Mouse (Mus musculus) neural tube, embryonic 13.5 days (tissue): ENCODE data around the gene Cyth3. TPM values are rescaled to one million over a fixed set of nuclear protein-coding genes. Genes with fewer than 3 reads are reported as not detected.

Experiments
- ATAC-seq: fragments of 200-750 bp; cut with Nextera tagmentation; 2 replicates; pipeline ENCODE4 v1.8.0; 2017; ENCODE audit warnings: low read depth, mild to moderate bottlenecking, moderate TSS enrichment, moderate library complexity
- H3K27ac ChIP-seq: fragments of 300-500 bp; sonication (generic); replicated peaks from 2 replicates; pipeline ENCODE4 v1.5.1; 2015; ENCODE audit warnings: moderate library complexity, mild to moderate bottlenecking, inconsistent platforms
- H3K27me3 ChIP-seq: fragments of 300-500 bp; sonication (generic); 2 replicates; pipeline ENCODE4 v1.6.1; 2015; ENCODE audit warnings: mild to moderate bottlenecking, inconsistent platforms
- H3K36me3 ChIP-seq: fragments of 300-500 bp; sonication (generic); 2 replicates; pipeline ENCODE4 v1.6.1; 2015; ENCODE audit warnings: mild to moderate bottlenecking, inconsistent platforms
- H3K4me1 ChIP-seq: fragments of 300-500 bp; sonication (generic); replicated peaks from 2 replicates; pipeline ENCODE4 v1.6.1; 2015; ENCODE audit warnings: inconsistent platforms
- H3K4me2 ChIP-seq: fragments of 300-500 bp; sonication (generic); 2 replicates; pipeline ENCODE4 v1.6.1; 2015; ENCODE audit warnings: inconsistent platforms, mild to moderate bottlenecking, moderate library complexity
- H3K4me3 ChIP-seq: fragments of 300-500 bp; sonication (generic); 2 replicates; pipeline ENCODE4 v1.5.1; 2015; ENCODE audit warnings: mild to moderate bottlenecking, inconsistent platforms
- H3K9ac ChIP-seq: fragments of 300-500 bp; sonication (generic); 2 replicates; pipeline ENCODE4 v1.6.1; 2015; ENCODE audit warnings: moderate library complexity, mild to moderate bottlenecking, inconsistent platforms
- H3K9me3 ChIP-seq: fragments of 300-500 bp; sonication (generic); 2 replicates; pipeline ENCODE4 v1.6.1; 2016; ENCODE audit warnings: inconsistent platforms
- WGBS: fragments of 180-500 bp; shearing (Covaris S2); methylation state at CpG from one replicate; pipeline ENCODE4 v1.1.7; 2015; 5-methylcytosine and 5-hydroxymethylcytosine counted together
- polyA plus RNA-seq: library from polyadenylated mRNA; unstranded; fragments of >200 nt; fragmentation: Nextera tagmentation; extraction: Ambion mirVana; gene quantifications from 2 replicates; pipeline ENCODE4 v1.2.1, GENCODE M21; 2015

Gene Cyth3
- polyA plus RNA-seq, 1 experiment from 2014 or later: 43.1 TPM

DNA sequence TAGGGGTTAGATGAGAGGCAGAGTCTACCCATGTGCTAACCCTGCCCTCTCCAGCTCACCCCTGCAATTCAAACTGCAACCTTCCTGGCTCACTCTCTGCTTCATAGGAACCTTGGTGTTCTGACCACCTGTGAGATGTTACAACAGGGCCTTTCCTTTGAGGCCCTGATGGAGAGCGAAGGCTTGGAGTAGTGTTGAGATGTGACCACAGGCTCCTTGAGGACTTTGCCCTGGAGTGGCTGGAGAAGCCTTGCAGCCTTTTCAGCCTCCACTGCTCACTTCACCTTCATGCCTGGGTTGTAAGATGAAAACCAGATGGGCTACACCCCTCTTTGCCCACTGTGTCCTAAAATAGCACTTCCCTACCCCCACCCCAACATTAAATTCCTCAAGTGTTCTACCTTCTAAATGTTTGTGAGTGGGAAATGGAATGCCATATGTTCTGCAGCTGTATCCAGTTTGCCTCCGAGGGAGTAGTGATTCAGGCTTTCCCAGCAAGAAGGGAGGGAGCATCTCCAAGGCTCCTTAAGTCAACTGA lies 34.5 kb downstream of the Cyth3 start:
- Histone ChIP-seq H3K9me3 (no peaks in the 10 kb centered on the region), H3K4me1 (peaks cover 42% of the 10 kb centered on the region), H3K27me3 (no peaks in the 10 kb centered on the region), H3K27ac (no peak overlapping the region; the same call in 1 of the 2 replicates), H3K9ac (no peak overlapping the region), H3K36me3 (no peaks in the 10 kb centered on the region), H3K4me2 (no peak overlapping the region), H3K4me3 (no peak overlapping the region)
- 74% methylated on average over 2 of the region's 2 CpGs for WGBS
- no peak for ATAC-seq

- no peaks in the 10 kb centered on the region for H3K36me3 ChIP-seq
- H3K27ac ChIP-seq: no peak overlapping the region
- no peak overlapping the region for H3K9ac ChIP-seq
- H3K4me2 ChIP-seq: no peak overlapping the region
- no peak overlapping the region for H3K4me3 ChIP-seq
- peaks cover 34% of the 10 kb centered on the region for H3K4me1 ChIP-seq
- H3K27me3 ChIP-seq: no peaks in the 10 kb centered on the region
- no peak for ATAC-seq
- no peaks in the 10 kb centered on the region for H3K9me3 ChIP-seq
- 90% methylated on average over 8 of the region's 8 CpGs for WGBS
Observed at GRCm38 (mm10) chr5:143659021-143659523, 36.8 kb downstream of the Cyth3 start.

GRCm38 (mm10) chr5:143663074-143663687 lies 40.9 kb downstream of the Cyth3 start:
- no peaks in the 10 kb centered on the region for H3K9me3 ChIP-seq
- H3K27me3 ChIP-seq: no peaks in the 10 kb centered on the region
- WGBS: 83% methylated on average over 7 of the region's 7 CpGs
- no peak overlapping the region for H3K27ac ChIP-seq
- no peak overlapping the region for H3K4me3 ChIP-seq
- no peak overlapping the region for H3K9ac ChIP-seq
- no peak for ATAC-seq
- H3K36me3 ChIP-seq: no peaks in the 10 kb centered on the region
- H3K4me1 ChIP-seq: no peaks in the 10 kb centered on the region
- no peak overlapping the region for H3K4me2 ChIP-seq

DNA sequence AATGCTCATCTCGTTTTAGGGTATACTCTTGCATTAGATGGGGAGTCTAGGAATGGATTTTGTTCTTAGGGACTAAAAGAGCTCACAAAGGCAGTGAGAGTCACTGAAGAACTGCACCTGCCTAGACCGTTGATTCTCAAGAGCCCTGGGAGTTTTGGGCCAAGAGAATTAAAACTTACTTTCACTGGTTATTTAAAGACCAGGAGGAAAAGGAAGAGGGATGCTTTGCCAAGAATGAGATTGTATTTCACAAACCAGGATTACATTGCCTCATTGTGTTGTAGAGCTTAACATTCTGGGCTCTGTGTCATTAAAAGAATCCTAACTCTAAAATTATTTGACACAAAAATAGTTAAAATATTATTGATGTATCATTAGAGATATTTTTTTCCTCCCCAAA lies 43.3 kb downstream of the Cyth3 start:
- H3K27me3 ChIP-seq: no peaks in the 10 kb centered on the region
- no peak overlapping the region for H3K4me2 ChIP-seq
- H3K4me3 ChIP-seq: no peak overlapping the region
- no peaks in the 10 kb centered on the region for H3K36me3 ChIP-seq
- H3K27ac ChIP-seq: no peak overlapping the region
- no peak for ATAC-seq
- H3K9ac ChIP-seq: no peak overlapping the region
- H3K9me3 ChIP-seq: no peaks in the 10 kb centered on the region
- 84% methylated on average over 2 of the region's 2 CpGs for WGBS
- peaks cover 4% of the 10 kb centered on the region; the same call in 1 of the 2 replicates for H3K4me1 ChIP-seq

GRCm38 (mm10) chr5:143666015-143666414 lies 43.8 kb downstream of the Cyth3 start:
- Histone ChIP-seq H3K27me3 (no peaks in the 10 kb centered on the region), H3K9ac (no peak overlapping the region), H3K36me3 (no peaks in the 10 kb centered on the region), H3K27ac (no peak overlapping the region), H3K4me3 (no peak overlapping the region), H3K4me1 (peaks cover 4% of the 10 kb centered on the region; the same call in 1 of the 2 replicates), H3K4me2 (no peak overlapping the region), H3K9me3 (no peaks in the 10 kb centered on the region)
- 93% methylated on average over 1 of the region's 1 CpGs for WGBS
- no peak for ATAC-seq

- H3K4me3 ChIP-seq: no peak overlapping the region
- H3K4me2 ChIP-seq: no peak overlapping the region
- ATAC-seq: peak; percentile 53; the same call in 1 of the 2 replicates
- 0 out of 2 replicates have a peak overlapping the region, but pooled peaks have one; percentile 13 for H3K27ac ChIP-seq
- no peak overlapping the region for H3K9ac ChIP-seq
- peaks cover 4% of the 10 kb centered on the region; the same call in 1 of the 2 replicates for H3K4me1 ChIP-seq
- H3K9me3 ChIP-seq: no peaks in the 10 kb centered on the region
- H3K36me3 ChIP-seq: no peaks in the 10 kb centered on the region
- no peaks in the 10 kb centered on the region for H3K27me3 ChIP-seq
- 55% methylated on average over 2 of the region's 2 CpGs for WGBS
Observed at GRCm38 (mm10) chr5:143668884-143669283, 46.6 kb downstream of the Cyth3 start.

DNA sequence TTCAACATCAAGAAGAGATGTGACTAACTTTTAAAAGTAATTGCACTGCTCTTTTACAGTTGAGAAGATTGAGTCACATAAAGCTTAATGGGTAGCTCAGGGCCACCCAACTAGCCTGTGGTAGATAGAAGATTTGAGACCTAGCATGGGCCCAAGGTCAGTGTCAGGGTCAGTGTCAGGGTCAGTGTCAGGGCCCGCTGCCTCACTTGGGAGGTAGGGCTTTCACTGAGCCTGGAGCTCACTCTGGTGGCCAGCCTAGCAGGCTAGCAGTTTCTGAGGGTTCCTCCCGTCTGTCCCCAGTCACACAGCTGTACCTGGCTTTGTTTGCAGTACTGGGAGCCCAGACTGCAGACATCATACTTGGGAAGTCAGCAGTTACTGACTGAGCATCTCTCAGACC lies 47.1 kb downstream of the Cyth3 start:
- no peak overlapping the region; the same call in 1 of the 2 replicates for H3K27ac ChIP-seq
- 52% methylated on average over 2 of the region's 2 CpGs for WGBS

GRCm38 (mm10) chr5:143669839-143670238 lies 47.6 kb downstream of the Cyth3 start:
- Histone ChIP-seq H3K9me3 (no peaks in the 10 kb centered on the region), H3K4me3 (no peak overlapping the region), H3K27me3 (no peaks in the 10 kb centered on the region), H3K36me3 (no peaks in the 10 kb centered on the region), H3K9ac (no peak overlapping the region), H3K4me2 (no peak overlapping the region), H3K27ac (no peak overlapping the region; the same call in 1 of the 2 replicates), H3K4me1 (peaks cover 8% of the 10 kb centered on the region; the same call in 1 of the 2 replicates)
- ATAC-seq: no peak
- 70% methylated on average over 2 of the region's 2 CpGs for WGBS

More for the DNA sequence above, 47.1 kb downstream of the Cyth3 start:
- Histone ChIP-seq H3K9me3 (no peaks in the 10 kb centered on the region), H3K4me2 (no peak overlapping the region), H3K9ac (no peak overlapping the region), H3K4me3 (no peak overlapping the region), H3K36me3 (no peaks in the 10 kb centered on the region), H3K27me3 (no peaks in the 10 kb centered on the region), H3K4me1 (peaks cover 4% of the 10 kb centered on the region; the same call in 1 of the 2 replicates)
- no peak for ATAC-seq

DNA sequence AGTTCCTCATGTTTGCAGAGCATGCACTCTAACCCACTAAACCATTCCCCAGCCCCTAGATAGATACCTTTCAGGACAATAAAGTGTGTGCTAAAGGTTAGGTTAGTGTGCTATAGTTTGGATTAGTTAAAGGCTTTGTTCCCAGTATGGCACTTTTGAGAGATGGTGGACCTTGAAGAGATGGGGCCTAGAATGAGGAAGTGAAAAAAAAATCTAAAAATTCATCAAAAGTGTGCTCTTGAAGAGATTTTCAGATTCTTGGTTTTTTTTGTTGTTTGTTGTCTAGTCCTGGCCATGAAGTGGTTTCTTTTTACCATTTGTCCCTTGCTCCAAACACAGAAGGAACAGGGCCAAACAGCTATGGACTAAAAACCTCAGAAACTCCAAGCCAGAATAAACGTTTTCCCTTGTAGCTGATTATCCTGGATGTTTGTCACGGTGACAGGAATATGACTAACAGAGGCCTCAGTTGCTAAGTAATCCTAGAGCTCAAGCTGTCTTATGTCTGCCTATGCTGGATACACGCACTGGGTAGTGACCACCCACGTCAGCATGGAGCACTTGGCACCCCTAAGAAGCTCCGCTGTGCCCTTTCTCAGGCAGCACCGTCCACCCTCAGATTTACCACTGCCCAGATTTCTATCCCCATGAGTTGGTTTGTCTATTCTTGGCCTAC lies 48.6 kb downstream of the Cyth3 start:
- no peaks in the 10 kb centered on the region for H3K9me3 ChIP-seq
- ATAC-seq: no peak
- no peak overlapping the region for H3K27ac ChIP-seq
- no peak overlapping the region for H3K4me2 ChIP-seq
- no peak overlapping the region for H3K4me3 ChIP-seq
- no peaks in the 10 kb centered on the region for H3K36me3 ChIP-seq
- no peak overlapping the region for H3K9ac ChIP-seq
- no peaks in the 10 kb centered on the region for H3K27me3 ChIP-seq
- WGBS: 81% methylated on average over 6 of the region's 6 CpGs
- peaks cover 9% of the 10 kb centered on the region; the same call in 1 of the 2 replicates for H3K4me1 ChIP-seq

GRCm38 (mm10) chr5:143674576-143674975 lies 52.3 kb downstream of the Cyth3 start:
- Histone ChIP-seq H3K4me3 (no peak overlapping the region), H3K27ac (no peak overlapping the region), H3K4me2 (no peak overlapping the region), H3K27me3 (no peaks in the 10 kb centered on the region), H3K4me1 (peaks cover 5% of the 10 kb centered on the region; the same call in 1 of the 2 replicates), H3K9ac (no peak overlapping the region), H3K9me3 (no peaks in the 10 kb centered on the region), H3K36me3 (no peaks in the 10 kb centered on the region)
- WGBS: 65% methylated on average over 5 of the region's 5 CpGs
- ATAC-seq: no peak

DNA sequence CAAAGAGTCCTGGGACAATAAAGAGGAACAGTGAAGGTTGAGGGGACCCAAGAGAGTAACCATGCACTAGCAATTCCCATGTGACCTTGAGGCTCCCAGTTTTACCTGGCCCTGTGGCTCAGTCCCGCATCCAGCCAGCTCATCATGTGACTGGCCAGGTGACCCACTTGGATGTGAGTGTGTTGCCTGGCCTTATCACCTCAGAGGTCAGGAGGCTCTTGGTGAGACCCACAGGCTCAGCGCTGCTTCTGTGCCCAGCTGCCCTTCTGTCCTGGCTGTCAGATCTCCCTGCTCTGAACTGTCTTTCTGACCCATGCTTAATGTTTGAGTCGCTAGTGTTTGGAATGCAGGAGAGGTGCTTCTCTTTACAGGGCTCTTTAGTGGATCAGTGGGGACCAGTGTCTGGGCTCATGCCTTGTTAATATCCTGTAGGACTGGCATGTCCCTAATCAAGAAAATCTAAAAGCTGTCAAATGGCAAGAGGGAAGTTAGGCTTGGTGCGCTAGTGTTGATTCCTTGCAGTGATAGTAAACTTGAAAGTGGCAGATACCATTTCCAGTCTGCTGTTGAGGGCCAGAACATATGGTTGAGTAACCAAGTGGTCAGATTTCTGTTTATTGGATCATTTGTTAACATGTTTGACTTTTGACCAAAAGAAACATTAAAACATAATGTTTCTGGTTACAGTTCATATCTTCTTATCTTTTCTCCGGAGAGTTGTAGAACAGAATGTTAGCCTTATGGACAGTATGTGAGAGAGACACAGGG lies 54.2 kb downstream of the Cyth3 start:
- no peaks in the 10 kb centered on the region for H3K36me3 ChIP-seq
- no peak for ATAC-seq
- peaks cover 5% of the 10 kb centered on the region; the same call in 1 of the 2 replicates for H3K4me1 ChIP-seq
- H3K27me3 ChIP-seq: no peaks in the 10 kb centered on the region
- no peak overlapping the region for H3K9ac ChIP-seq
- 87% methylated on average over 5 of the region's 5 CpGs for WGBS
- no peak overlapping the region for H3K27ac ChIP-seq
- H3K4me2 ChIP-seq: no peak overlapping the region
- no peaks in the 10 kb centered on the region for H3K9me3 ChIP-seq
- no peak overlapping the region for H3K4me3 ChIP-seq

DNA sequence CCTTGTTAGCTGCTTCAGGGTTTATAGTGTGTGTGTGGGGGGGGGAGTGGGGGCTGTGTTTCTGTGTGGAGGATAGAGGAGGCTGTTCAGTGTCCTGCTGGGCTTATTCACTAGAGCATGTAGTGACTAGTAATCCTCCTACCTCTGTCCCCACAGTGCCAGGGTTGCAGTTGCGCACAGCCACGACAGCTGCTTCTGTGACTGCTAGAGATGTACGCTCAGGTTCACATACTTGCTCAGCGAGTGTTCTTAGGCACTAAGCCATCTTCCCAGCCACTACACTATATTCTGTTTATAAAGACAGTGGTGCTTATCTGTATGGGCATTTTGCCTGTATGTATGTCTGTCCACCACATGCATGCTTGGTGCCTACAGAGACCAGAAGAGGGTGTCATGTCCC lies 55.1 kb downstream of the Cyth3 start:
- Histone ChIP-seq H3K36me3 (no peaks in the 10 kb centered on the region), H3K9ac (no peak overlapping the region), H3K4me3 (no peak overlapping the region), H3K27ac (no peak overlapping the region), H3K27me3 (no peaks in the 10 kb centered on the region), H3K9me3 (no peaks in the 10 kb centered on the region), H3K4me2 (no peak overlapping the region), H3K4me1 (peaks cover 5% of the 10 kb centered on the region; the same call in 1 of the 2 replicates)
- ATAC-seq: no peak
- 68% methylated on average over 4 of the region's 4 CpGs for WGBS
